Mouse (Mus musculus): ENCODE data around the gene Gm8297.
"Not testable (repeated sequence)": the region's sequence is repeated elsewhere in the genome, so short reads cannot be mapped to it uniquely, and the experiment has no call there.

The Gm8297 gene

GRCm38 (mm10) chr14:4983635-4984034 is at the start of gene Gm8297:
Gm8297 (plus strand) TSS chr14:4983935.
- DNase-seq: not testable (repeated sequence)

GRCm38 (mm10) chr14:5015591-5015990 is 31.9 kb downstream of the Gm8297 start, which contains the start of gene Gm3298:
Gm3298 (plus strand) TSS chr14:5015891.
- DNase-seq: not testable (repeated sequence)

Data from right cerebral cortex, postnatal 25 days (tissue).